Mouse (Mus musculus) retina, postnatal 7 days (tissue): ENCODE measurements around the gene Pelo.

Source experiments
- DNase-seq: peaks from one replicate; pipeline ENCODE4 v3.0.0-alpha.2; 2012; ENCODE audit warnings: low read depth, low spot score

The Pelo gene

DNA sequence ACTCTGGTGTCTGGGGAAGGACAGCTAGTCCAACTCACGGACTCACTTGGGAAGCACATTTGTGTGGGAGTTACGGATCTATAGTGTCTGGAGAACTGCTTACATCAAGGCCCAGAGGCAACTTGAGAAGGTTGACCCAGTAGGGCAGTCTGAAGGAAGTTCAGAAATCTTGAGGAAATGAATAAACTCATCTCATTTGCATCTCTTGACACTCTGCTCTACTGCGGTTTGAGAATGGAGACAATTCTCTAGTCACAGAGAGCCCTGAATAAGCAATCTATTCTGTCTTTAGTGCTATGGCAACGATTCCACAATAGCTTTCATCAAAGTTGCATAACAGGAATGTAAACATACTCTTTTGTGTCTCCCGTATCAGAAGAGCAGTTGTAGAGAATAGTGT, 7.0 kb upstream of the Pelo start:
- no peak for DNase-seq

DNA sequence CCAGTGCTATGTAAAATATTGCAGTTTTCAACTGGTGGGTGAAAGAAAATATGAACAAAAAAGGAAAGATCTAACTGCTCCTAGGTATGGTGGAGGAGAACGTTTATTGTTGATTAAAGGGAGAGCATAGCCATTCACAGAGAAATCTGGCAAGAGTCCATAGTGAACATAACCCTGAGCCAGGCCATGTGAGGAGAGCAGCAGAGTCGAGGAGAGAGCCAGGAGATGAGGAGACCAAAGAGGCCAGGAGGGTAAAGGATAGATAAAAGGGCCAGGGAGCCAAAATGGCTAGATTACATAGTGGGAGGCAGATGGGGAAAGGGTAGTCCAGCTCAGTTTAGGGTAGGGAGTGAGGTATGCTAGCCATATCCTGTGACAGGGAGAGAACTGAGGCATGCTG, 6.2 kb upstream of the Pelo start:
- no peak for DNase-seq

DNA sequence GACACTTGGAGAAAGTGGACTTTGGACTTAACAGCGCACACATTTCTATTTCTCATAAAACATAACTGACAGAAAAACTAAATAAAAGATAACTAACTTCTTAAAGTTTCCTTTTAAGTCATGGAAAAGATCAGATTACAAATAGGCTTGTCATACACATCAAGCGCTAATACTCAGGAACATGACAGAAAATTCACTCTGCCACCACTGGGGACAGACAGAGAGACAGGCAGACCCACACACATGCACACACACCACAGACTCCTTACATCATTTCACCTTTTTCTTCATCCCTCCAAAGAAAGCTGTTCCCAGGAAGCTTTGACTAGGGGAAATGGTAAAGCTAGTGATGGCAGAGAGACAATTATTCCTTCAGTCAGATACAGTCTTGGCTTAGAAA, 5.4 kb upstream of the Pelo start:
- no peak for DNase-seq

DNA sequence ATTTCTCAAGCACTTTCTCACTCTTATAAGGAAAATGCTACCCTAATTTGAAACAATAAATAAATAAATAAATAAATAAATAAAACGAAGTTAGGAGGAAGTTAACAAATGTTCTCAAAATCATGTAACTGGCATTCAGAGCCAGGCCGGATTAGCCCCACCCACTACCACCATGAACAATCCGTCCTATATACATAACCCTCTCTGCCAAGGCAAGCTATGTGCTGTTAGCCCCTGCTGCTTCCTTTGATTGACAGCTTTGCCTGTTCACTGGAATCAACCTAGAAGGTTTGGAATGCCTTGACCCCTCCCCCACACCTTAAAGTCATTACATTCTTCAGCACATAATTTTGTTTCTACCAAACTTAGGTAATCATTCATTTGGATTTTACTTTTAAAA, 1.5 kb upstream of the Pelo start:
- DNase-seq = no peak

DNA sequence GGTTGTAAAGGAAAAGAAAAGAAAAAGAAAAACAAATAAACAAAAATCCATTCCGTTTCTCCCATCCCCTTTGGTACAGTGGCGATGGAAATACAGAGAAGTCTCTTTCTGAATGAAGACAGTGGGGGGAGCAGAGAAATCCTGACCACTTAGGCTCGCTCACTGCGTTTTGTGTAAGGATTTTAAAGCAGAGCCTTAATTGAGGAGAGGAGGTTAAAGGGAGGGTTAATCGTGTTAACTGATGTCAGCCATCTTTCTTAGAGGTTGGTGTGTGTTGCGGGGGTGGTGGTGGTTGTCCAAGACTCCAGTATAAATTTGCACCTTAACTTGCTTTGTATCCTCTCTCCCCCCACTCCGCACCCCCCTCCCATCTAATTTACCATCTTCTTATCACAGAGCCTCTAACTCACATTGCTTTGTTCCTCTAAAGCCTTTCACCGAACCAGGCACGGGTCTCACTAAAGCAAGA, 1.0 kb upstream of the Pelo start:
- no peak for DNase-seq

DNA sequence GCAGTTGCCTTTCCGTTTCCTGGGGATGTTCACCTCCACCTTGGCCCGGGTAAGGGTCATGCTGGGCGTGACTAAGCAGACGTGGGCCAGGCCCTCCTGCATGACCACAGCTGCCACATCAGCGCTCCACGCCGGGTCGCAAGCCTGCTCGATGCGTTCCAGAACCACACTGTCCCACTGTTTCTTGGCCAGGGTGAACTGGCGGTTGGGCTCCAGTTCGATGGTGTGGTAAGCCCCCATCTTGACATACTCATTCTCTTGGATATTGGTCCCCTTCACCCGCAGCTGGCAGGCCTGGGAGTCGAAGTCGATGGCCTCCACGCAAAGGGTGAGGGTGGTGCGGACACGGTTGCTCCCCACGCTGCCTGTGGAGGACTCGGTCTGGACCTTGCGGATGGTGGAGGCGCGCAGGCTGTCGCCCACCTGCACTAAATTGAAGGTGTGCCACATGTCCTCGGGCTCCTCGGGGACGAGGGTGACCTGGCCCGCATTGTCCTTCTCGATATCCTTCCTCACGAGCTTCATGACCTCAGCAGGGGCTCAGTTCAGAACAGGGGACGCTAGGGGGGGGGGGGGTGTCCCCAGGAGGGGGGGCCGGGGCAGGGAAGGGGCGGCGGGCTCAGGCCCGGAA, 476 bp downstream of the Pelo start:
- no peak for DNase-seq

DNA sequence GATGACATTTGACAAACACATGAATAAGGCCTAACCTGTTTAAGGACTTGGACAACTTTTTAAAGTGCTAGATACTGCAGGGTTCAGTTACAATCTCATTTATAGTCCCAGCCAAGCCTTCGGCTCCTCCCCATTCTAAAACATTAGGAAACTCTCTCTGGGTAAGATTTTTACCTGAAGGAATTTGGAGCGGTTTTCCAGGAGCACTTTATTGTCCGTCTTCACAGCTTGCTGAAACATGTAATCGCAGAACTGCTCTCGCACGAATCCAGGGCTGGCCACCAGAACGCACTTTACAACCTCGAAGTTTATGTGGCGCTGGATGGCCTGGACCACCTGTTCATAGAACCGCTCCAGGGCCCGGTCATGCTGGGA, 979 bp downstream of the Pelo start:
- DNase-seq = no peak

DNA sequence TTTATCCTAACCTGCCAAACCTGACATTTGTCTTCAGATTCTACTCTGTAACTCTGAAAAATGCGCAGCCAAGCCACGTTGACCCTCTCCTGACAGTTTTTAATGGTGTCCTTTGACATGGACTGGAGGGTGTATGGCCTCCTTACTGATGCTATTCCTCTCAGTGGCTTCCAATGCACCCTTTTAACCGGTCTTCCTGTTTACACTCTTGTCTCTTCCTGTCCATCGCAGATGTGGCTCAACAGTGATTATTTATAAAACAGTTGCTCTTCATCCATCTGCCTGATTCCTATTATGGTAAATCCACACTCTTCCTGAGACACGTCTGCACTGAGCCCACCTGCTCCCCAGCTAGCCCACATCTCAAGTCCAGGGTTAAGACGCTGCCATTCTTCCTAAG, 4.0 kb downstream of the Pelo start:
- no peak for DNase-seq

DNA sequence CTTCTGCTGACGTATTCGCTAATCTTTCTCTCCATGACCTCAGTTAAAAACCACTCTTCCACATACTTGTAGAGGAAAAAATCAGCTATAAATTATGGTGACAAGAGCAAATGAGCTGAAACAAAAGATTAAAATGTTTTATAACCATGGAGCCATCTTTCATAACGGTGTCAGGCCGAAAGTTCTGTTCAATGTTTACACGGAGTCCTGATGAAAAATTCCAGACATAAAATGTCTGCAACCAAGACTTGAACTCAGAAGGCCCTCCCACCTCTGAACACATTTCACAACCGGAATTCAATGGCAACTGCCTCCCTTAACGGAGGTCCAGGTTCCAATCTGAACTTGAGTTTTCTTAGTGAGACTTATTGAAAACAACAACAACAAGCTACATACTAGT, 7.6 kb downstream of the Pelo start:
- no peak for DNase-seq

DNA sequence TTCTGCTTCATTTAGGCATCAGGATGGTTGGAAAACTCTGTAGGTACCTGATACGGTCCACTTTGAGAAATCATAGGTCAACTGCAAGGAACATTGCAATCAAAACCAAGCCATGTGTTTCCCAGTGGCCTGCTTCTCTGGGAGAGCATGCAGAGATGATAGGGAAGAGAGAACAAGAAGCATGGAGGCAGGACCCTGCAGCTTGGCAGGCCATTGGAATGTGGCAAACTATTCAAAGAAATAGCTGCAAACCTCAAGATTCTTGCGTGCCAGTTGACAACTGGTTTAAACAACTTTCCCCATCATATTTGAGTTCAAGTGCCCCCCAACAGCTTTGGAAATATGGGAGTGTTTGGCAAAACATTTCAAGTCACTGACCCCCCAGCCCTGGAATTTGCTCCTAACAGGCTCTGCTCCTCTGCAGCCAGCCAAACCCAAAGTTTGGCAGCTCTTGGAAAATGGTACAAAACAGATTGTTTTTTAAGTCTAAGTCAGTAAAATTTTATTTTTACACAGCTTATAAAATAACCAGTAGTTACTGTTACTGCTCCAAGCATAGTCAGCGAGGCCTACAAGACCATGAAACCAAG, 9.9 kb downstream of the Pelo start:
- DNase-seq = no peak

DNA sequence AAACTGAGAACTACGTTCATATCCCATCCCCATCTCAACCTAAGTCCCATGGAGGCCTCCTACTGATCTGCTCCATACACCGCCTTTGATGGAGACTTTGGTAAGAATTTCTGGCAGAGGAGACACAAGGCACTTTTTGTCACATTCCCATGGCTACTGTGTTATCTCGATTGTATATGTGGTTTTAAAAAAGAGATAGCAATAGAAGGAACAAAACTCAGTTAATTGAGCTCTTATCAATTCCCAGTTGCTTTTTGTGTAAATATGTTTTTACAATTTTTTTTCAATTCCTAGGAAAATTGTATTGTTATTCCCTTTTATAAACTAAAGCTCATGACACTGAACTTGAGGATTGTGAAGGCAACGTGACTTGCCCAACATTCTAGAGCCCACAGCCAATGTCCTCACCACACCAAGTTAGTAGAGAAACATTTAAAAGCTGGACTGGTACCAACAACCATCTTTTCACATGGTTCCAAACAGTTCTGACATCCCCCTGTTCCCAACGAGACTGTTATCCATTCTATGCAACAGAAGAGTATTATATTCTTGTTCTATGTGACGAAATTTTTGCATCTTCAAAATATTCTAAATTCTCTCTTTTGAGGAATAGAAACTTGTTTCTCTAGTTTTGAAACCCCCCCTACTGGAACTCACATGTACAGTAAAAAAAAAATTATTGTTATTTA, 10.8 kb downstream of the Pelo start:
- no peak for DNase-seq

DNA sequence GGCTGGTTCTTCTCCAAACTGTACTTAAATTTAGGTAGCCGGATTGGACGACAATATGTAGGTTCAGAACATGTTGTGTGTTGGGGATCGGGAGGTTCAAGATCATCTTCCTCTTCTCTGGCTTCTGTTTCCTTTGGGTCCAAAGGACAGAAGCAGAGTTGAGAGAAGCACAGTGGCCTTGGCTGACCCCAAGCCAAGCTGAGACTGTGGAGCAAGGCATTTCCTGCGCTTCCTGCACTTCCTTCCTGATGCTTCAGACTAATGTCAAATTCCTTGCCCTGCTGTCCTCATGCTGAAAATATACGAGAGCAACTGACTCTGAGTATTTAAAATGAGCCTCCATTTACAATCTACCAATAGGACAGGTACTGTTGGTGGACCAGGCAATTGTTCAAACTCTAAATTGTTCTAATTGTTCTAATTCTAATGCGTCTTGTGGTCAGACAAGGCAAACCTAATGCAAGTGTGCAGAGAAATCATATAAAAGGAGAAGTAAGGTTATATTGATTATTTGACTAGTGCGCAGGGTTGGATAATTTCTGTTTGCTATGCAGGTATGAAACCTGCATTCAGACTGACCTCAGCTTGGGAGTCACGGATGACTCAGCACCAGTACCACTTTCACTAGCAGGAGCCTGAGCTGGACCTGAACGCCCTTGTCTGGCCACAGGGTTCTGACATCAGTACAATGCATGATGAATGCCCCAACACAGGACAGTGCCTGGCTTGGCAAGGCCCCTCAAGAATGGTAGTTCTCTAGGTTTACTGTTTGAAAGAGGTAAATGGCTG, 12.4 kb downstream of the Pelo start:
- DNase-seq = no peak

DNA sequence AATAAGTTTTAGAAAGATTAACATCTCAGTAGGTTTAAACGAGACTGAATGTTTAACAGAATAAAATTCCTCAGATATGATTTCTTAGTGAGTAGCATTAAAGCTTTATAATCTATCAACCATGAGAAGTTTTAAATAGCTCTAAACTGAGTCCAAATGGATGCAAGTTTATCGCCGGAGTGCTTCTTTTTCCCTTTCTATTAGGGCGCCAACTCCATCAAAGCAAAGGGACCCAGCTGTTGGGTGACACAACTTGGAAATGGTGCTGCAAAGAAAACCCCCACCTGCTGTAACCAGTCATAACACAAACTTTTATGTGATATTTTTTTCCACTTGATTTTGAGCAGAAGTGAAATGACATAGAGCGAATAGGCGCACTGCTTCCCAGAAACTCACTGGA, 17.6 kb downstream of the Pelo start:
- DNase-seq = no peak

DNA sequence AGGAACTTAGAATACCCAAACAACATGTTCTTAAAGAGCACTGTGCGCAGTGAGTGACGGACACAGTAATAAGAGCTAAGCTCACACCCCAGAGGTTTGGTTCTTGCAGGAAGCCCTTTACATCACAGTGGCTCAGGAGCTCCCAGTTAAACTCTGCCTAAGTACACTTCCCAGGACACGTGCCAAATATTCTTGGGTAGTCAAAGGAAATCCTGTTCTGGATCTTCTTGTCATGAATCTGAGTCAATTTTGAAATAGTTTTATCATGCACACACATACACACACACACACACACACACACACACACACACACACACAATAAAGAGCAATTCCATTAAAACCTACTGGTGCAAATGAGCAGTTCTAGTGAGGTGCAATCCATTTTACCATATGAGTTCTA, 18.6 kb downstream of the Pelo start:
- no peak for DNase-seq

DNA sequence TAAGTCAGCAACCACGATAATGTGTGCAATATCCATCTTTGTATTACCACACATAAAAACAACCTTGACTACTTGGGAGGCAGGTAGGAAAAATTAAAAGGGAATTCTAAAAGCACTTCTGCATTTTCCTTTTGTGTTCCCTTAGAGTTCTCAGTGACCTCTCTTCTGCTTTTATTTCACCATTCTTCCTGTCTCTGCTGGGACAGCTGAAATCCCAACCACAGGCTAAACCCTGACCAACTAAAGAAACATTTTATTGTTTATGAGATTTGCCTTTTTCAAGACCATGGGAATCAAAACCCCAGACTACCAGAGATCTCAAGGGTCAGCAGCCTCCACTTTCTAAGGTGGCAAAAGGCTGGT, 22.0 kb downstream of the Pelo start:
- no peak for DNase-seq

DNA sequence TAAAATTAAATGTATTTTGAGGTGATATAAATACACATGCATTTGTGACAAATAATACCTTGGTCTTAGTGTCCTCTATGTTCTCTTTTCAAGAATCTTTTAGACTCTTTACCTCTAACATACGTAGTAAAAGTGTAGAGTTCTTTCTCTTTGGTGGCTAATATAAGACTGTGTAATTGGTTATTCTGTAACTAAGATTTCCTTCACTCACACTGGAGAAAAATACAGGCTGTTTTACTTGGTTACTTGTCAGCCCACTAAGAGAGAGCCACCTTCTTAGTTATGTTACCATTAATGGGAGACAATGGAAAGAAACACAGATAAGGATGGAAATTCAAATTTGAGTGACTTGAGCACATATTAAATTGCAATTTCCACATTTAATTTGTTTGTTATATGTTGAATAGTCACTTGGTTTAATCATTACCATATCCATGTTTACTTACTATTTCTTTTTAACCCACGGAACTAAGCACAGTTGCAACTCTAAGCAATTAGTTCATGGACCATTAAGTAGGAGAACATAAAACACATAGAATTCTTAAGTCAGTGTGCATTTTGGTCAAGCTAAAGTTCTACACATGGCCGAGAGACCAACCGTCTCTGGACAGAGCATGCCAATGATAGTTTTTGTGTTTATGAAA, 22.5 kb downstream of the Pelo start:
- no peak for DNase-seq

DNA sequence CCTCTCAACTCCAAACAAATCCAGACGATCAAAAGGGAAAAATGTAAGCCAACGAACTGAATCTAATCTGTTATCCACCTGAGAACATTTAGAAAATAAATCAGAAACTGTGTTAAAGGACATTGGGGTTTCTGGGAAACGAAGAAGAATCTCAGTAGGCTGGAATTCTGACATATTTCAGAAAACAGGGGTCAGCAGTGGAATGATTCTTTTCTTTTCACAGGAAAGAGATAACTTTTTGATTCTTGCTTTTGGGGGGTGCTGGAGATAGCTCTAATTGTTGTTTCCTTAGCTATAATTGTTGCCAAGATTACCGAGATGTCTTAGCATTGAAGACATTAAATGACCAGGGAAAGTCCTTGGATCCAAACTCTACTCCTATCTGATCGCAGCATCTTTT, 32.4 kb downstream of the Pelo start:
- no peak for DNase-seq

DNA sequence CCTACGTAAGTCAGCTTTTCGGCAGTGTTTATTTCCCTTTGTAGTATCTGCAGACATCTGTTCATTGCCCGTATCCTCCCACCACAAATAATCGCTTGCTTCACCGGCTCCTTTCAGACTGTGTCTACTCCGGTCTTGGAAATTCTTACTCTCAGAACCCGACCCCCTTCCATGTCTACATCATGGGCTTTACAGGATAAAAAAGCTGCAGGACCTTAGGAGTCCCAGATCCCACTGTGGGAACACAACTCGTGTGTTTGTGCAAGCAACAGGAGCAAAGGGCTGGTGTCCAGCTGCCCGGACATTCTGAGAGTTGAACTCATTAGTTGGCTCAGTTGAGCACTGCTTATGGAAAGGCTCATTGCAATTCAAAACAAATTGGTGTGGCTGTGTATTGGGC, 35.2 kb downstream of the Pelo start:
- no peak for DNase-seq

DNA sequence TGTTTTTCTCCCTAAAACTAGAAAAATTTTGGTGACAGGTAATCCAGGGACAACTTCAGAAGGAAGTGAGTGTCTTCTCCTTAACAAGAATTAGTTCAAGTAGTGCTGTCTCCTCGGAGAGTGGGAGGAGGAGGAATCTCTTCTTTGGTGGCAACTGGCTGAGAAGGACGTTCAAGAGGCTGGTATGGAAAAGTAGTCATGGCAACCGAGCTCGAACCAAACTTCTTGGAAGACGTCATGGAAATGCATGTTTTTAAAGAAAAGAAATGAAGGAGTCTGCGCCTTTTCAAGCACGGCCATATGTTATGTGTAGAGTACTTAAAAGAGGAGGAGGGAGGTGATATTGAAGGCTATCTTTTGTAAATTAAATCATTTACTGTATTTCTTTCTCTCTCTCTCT, 37.4 kb downstream of the Pelo start:
- no peak for DNase-seq

DNA sequence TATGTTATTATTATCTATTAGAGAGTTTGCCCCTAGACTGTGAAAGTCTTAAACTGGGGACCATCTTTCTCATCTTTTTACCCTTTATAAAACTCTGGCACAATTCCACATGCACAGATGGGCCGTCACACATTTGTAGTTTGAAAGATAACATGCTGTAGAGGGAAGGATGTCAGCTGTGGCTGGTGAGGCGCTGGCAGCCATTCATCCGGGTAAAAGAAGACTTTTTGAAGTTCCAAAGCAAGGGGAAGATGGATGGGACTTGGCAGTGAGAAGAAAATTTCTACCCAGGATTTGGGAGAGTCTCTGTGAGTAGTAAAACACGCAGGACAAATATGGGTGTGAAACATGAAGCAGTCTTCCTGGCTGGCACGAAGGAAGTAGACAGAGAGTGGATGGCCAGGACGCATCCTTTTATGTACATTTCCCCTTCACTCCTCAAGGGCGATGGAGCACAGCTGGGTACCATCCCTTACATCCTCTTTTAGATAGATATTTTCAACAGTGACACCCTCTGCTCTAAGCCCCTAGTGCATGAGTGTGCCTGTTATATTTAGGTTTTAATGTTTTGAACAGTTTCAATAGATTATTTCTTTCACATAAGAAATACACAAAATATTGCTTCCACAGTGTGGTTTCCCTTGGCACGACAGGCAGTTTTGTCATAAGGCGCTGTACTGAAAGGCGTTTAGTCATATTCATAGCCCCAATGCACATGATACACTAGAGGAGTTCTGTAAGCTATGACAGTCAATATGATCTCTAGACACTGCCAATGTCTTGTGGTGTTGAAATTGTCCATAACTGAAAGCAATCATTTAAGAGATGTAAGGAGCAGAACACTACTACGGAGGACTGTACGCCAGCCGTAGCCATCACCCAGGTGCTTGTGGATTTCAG, 39.1 kb downstream of the Pelo start:
- DNase-seq = no peak

DNA sequence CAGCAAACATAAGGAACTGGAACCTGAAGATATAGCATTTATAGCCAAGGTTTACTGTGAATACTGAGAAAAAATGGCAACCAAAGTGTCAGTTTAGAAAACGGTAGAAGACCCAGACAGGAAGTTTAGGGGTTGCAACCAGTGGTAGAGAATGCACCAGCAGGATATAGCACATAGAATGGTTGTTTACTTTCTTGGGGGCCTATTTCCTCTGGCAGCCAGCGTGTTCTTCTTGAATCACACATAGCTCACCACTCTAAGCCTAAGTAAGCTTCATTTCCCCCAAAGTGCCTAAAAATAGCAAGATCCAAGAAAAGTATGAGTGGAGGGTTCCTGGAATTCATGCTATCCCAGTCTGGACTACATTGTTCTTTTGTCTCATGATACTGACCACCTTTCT, 47.3 kb downstream of the Pelo start:
- DNase-seq = no peak
